In the genomic region with DNA sequence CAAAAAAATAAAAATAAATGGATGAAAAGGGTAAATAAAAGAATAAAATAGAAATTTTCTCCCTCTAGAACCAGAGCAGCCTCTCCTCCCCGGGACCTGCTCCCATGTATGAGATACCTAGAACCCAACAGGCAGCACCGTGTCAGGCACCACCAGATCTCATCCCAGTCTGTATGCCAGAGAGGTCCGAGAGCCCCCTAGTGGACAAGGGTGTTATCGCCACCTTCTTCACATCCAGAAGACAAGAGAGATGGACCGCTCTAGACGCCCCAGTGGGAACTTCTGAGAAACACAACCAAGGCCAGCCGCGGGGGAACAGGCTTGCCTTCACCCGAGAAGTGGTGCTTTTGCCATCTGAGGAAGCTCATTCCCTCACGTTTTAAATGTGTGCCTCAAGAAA, we compare ENCODE assay signal across 8 mouse cellular contexts. TPM values are rescaled to one million over a fixed set of nuclear protein-coding genes. Genes with fewer than 3 reads are reported as not detected.
A peak's percentile ranks its signal among the peaks of the same experiment; 100 is the strongest.
DNase-seq lines count a peak whose midpoint lies in the region; ATAC-seq and TF ChIP-seq lines count a peak whose summit lies in the region.

No protein-coding gene starts in this region.

- WGBS in limb, embryonic 14.5 days: 23% methylated on average over 10 of the region's 10 CpGs

- H3K4me3 ChIP-seq in limb, embryonic 14.5 days (replicated peaks; ENCODE audit: low read length): no peak overlapping the region

- no peaks in the 10 kb centered on the region for H3K4me1 ChIP-seq in limb, embryonic 14.5 days (ENCODE audit: control insufficient read depth, insufficient read depth, low read length)

- TF ChIP-seq POLR2A in limb, embryonic 14.5 days (IDR thresholded peaks at IDR 0.05; ENCODE audit: borderline replicate concordance, extremely low read depth, insufficient read depth, insufficient read length): no peak

- no peaks in the 10 kb centered on the region for H3K27me3 ChIP-seq in limb, embryonic 14.5 days (ENCODE audit: control insufficient read depth, insufficient read depth, low read length)

- H3K36me3 ChIP-seq in limb, embryonic 14.5 days (ENCODE audit: control insufficient read depth, insufficient read depth, low read length): no peaks in the 10 kb centered on the region

- no peak overlapping the region for H3K4me2 ChIP-seq in limb, embryonic 14.5 days (replicated peaks; ENCODE audit: low read depth, low read length, severe bottlenecking)

- H3K9ac ChIP-seq in limb, embryonic 14.5 days (ENCODE audit: low read depth, low read length, severe bottlenecking): no peak overlapping the region

- no peak overlapping the region for H3K27ac ChIP-seq in limb, embryonic 14.5 days (replicated peaks; ENCODE audit: low read depth, low read length)

- peak; percentile 37 for DNase-seq in urinary bladder, postnatal 25 days (ENCODE audit: low spot score)
- DNase-seq in urinary bladder, postnatal 10 days (ENCODE audit: low spot score): no peak
- peak; percentile 44 for DNase-seq in c-Kit-negative CD71-positive TER-119-positive erythroid progenitor cells, embryonic 14.5 days (ENCODE audit: low read depth, low spot score)
- peak; percentile 84 for DNase-seq in kidney, adult 9 months
- peak; percentile 51 for DNase-seq in limb, embryonic 14.5 days (ENCODE audit: low spot score)
- DNase-seq in thymus, postnatal 10 days (ENCODE audit: low spot score in 2 of 2): peak; percentile 52 to 76

- ATAC-seq in erythroid progenitor cell, adult 5-6 weeks (replicated peaks; ENCODE audit: low FRiP score, poor library complexity, severe bottlenecking): peak; percentile 89
- no peak for ATAC-seq in limb, embryonic 14.5 days (ENCODE audit: low FRiP score, low read depth)
- peak; percentile 71; the same call in 1 of the 2 replicates for ATAC-seq in neutrophil, adult 5-6 weeks (ENCODE audit: extremely low read depth, insufficient number of reproducible peaks, low FRiP score, poor library complexity, severe bottlenecking)

- H3K9me3 ChIP-seq in limb, embryonic 14.5 days (ENCODE audit: control insufficient read depth, low read length): peaks cover 8% of the 10 kb centered on the region; the same call in 1 of the 2 replicates

RNA-seq across cellular contexts. Expression of a gene that starts 20.3 kb away (rescaled TPM):
- total RNA-seq in erythroid progenitor cell, adult 5-6 weeks (2015; ENCODE audit: low replicate concordance): 15.5 and 26.4 TPM in 2 replicates
- 21.8 and 34.7 TPM in 2 replicates for total RNA-seq in erythroid progenitor cell, adult 5-6 weeks (2017; ENCODE audit: low replicate concordance)
- polyA plus RNA-seq in limb, embryonic 14.5 days (2012; rRNA removed): 53.0 and 58.6 TPM in 2 replicates
- 48.4 and 60.3 TPM in 2 replicates for polyA plus RNA-seq in limb, embryonic 14.5 days (2014; fragmentation: Nextera tagmentation; extraction: Ambion mirVana)
- 22.9 and 24.1 TPM in 2 replicates for total RNA-seq in neutrophil, adult 5-6 weeks (2017)

RNA-seq across cellular contexts. Expression of a gene that starts 32.2 kb away (rescaled TPM):
- 0.42 TPM in 1 of 2 replicates, not detected in the other for total RNA-seq in erythroid progenitor cell, adult 5-6 weeks (2015; ENCODE audit: low replicate concordance)
- total RNA-seq in erythroid progenitor cell, adult 5-6 weeks (2017; ENCODE audit: low replicate concordance): 0.13 TPM in 1 of 2 replicates, not detected in the other
- polyA plus RNA-seq in limb, embryonic 14.5 days (2012; rRNA removed): 24.8 and 28.8 TPM in 2 replicates
- polyA plus RNA-seq in limb, embryonic 14.5 days (2014; fragmentation: Nextera tagmentation; extraction: Ambion mirVana): 3.6 and 5.4 TPM in 2 replicates
- 0.74 TPM in 1 of 2 replicates, not detected in the other for total RNA-seq in neutrophil, adult 5-6 weeks (2017)

RNA-seq across cellular contexts. Expression of a gene that starts 52.0 kb away (rescaled TPM):
- not detected in 2 replicates for total RNA-seq in erythroid progenitor cell, adult 5-6 weeks (2015; ENCODE audit: low replicate concordance)
- total RNA-seq in erythroid progenitor cell, adult 5-6 weeks (2017; ENCODE audit: low replicate concordance): not detected in 2 replicates
- 0.74 and 0.83 TPM in 2 replicates for polyA plus RNA-seq in limb, embryonic 14.5 days (2012; rRNA removed)
- 0.47 and 0.65 TPM in 2 replicates for polyA plus RNA-seq in limb, embryonic 14.5 days (2014; fragmentation: Nextera tagmentation; extraction: Ambion mirVana)
- not detected in 2 replicates for total RNA-seq in neutrophil, adult 5-6 weeks (2017)
